9 mouse cellular contexts compared by ENCODE assay signal in the genomic region with DNA sequence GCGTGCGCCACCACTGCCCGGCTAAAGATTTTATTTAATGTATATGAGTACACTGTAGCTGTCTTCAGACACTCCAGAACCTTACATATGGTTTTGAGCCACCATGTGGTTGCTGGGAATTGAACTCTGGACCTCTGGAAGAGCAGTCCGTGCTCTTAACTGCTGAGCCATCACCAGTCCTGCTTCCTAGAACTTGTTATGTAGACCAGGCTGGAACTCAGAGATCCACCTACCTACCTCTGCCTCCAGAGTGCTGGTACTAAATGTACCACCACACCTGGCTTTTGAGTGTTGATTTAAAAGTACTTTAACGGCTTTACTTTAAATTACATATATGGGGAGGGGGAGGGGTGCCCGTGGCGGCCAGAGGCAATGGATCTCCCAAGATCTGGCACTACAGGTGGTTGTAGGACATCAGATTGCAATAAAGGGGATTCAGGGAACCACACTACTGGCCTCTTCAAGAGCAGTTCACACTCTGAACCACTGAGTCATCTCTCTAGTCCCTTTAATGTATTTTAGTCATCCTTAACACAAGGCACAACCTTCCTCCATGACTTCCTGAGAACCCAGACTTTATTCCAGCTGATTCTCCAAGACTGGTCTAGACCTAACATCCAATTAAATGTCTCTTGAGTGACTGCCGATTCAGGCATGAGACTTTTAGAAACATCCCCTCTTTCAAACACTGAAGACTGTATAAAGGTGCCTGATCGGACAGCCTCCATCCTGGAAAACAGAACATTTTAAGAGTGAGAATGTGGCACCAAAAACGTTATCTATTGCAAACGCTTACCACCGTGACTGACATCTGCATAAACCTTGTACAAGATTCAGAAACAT. TPM values are rescaled to one million over a fixed set of nuclear protein-coding genes. Genes with fewer than 3 reads are reported as not detected.
DNase-seq lines count a peak whose midpoint lies in the region; ATAC-seq and TF ChIP-seq lines count a peak whose summit lies in the region.
"Had no signal": no experiment of that assay in that cellular context is flagged by ENCODE, and none has a peak within 500 bp of the region (broad histone marks: within the 10 kb centered on the region; RNA-seq: fewer than 3 reads in every experiment).

No protein-coding gene starts in this region.

- no peak for DNase-seq in gastrocnemius, adult 2 months
- DNase-seq in gastrocnemius, postnatal 25 days: no peak
- DNase-seq in 3T3-L1 (ENCODE audit: low read depth, low spot score): peak; percentile 48
- no peak for DNase-seq in forebrain, embryonic 11.5 days (ENCODE audit: low spot score)
- DNase-seq in liver, embryonic 13.5 days: no peak
- DNase-seq in layer of hippocampus, postnatal 10 days (ENCODE audit: low spot score in 2 of 2): no peak
- no peak for DNase-seq in right cerebral cortex, postnatal 4 days
- DNase-seq: spleen, adult 18-20 months had no signal

- peak overlapping the region; percentile 74 for H3K4me3 ChIP-seq in gastrocnemius, adult 2 months
- peak overlapping the region; percentile 99 for H3K4me3 ChIP-seq in forebrain, embryonic 11.5 days (ENCODE audit: low read depth, low read length)
- H3K4me3 ChIP-seq in liver, embryonic 13.5 days (replicated peaks): peak overlapping the region; percentile 77

- peak overlapping the region; percentile 96 for H3K4me2 ChIP-seq in forebrain, embryonic 11.5 days (ENCODE audit: low read depth, low read length, severe bottlenecking)
- H3K4me2 ChIP-seq in liver, embryonic 13.5 days: peak overlapping the region; percentile 81

- TF ChIP-seq CTCF in gastrocnemius, adult 2 months (IDR thresholded peaks at IDR 0.05): no peak

- no peaks in the 10 kb centered on the region for H3K27me3 ChIP-seq in forebrain, embryonic 11.5 days (ENCODE audit: control insufficient read depth, insufficient read depth, low read length)
- H3K27me3 ChIP-seq in liver, embryonic 13.5 days: no peaks in the 10 kb centered on the region

- H3K27ac ChIP-seq in gastrocnemius, adult 2 months: peak overlapping the region; percentile 99
- H3K27ac ChIP-seq in forebrain, embryonic 11.5 days (ENCODE audit: low read depth, low read length): no peak overlapping the region
- peak overlapping the region; percentile 85 for H3K27ac ChIP-seq in liver, embryonic 13.5 days

- intact Hi-C loops in gastrocnemius, adult 2 months (cut with DNase I): loop anchor here (5.0 kb wide), 1 partner anchor 90 kb away; no protein-coding TSS in a partner anchor

- no peaks in the 10 kb centered on the region for H3K9me3 ChIP-seq in forebrain, embryonic 11.5 days (ENCODE audit: control insufficient read depth, low read length)
- H3K9me3 ChIP-seq in liver, embryonic 13.5 days (replicated peaks): no peaks in the 10 kb centered on the region

- WGBS in forebrain, embryonic 11.5 days: 58% methylated on average over 12 of the region's 12 CpGs
- WGBS in liver, embryonic 13.5 days (ENCODE audit: insufficient replicate concordance): 40% methylated on average over 12 of the region's 12 CpGs

- peaks cover 16% of the 10 kb centered on the region for H3K36me3 ChIP-seq in forebrain, embryonic 11.5 days (ENCODE audit: control insufficient read depth, insufficient read depth, low read length)
- peaks cover 48% of the 10 kb centered on the region for H3K36me3 ChIP-seq in liver, embryonic 13.5 days

- ATAC-seq in forebrain, embryonic 11.5 days (replicated peaks; ENCODE audit: low FRiP score): no peak
- ATAC-seq in liver, embryonic 13.5 days (ENCODE audit: low read depth): no peak
- ATAC-seq in granulocyte monocyte progenitor cell, adult 5-6 weeks (replicated peaks; ENCODE audit: poor library complexity, severe bottlenecking): no peak

- peaks cover 9% of the 10 kb centered on the region; the same call in 1 of the 2 replicates for H3K4me1 ChIP-seq in forebrain, embryonic 11.5 days (replicated peaks; ENCODE audit: control insufficient read depth, insufficient read depth, low read length)
- H3K4me1 ChIP-seq in liver, embryonic 13.5 days (replicated peaks): peaks cover 55% of the 10 kb centered on the region

- peak overlapping the region; percentile 97 for H3K9ac ChIP-seq in forebrain, embryonic 11.5 days (ENCODE audit: low read length)
- peak overlapping the region; percentile 88 for H3K9ac ChIP-seq in liver, embryonic 13.5 days

RNA-seq across cellular contexts. Expression of gene U2af1, which starts 1.3 kb away (rescaled TPM):
- 10 to 100 TPM; 67.8 to 68.3 TPM for total RNA-seq in gastrocnemius, adult 2 months (2021)
- total RNA-seq in gastrocnemius, postnatal 25 days (2021): 10 to 100 TPM; 57.1 to 65.9 TPM
- polyA plus RNA-seq in forebrain, embryonic 11.5 days (2014; fragmentation: Nextera tagmentation; extraction: Ambion mirVana): 212 and 213 TPM in 2 replicates
- polyA plus RNA-seq in liver, embryonic 13.5 days (2015; fragmentation: Nextera tagmentation; extraction: Ambion mirVana): 223 and 239 TPM in 2 replicates
- total RNA-seq in layer of hippocampus, postnatal 10 days (2021): 100 to 1,000 TPM; 143 to 153 TPM
- 116 and 155 TPM in 2 replicates for total RNA-seq in granulocyte monocyte progenitor cell, adult 5-6 weeks (2014; fragmentation: Nextera tagmentation)
- total RNA-seq in granulocyte monocyte progenitor cell, adult 5-6 weeks (2017): 250 and 287 TPM in 2 replicates

RNA-seq across cellular contexts. Expression of gene Cryaa, which starts 20.2 kb away (rescaled TPM):
- total RNA-seq in gastrocnemius, adult 2 months (2021): not detected
- not detected for total RNA-seq in gastrocnemius, postnatal 25 days (2021)
- polyA plus RNA-seq in forebrain, embryonic 11.5 days (2014; fragmentation: Nextera tagmentation; extraction: Ambion mirVana): not detected in 2 replicates
- polyA plus RNA-seq in liver, embryonic 13.5 days (2015; fragmentation: Nextera tagmentation; extraction: Ambion mirVana): not detected in 2 replicates
- total RNA-seq in layer of hippocampus, postnatal 10 days (2021): under 1 TPM; 0.57 to 0.80 TPM
- total RNA-seq in granulocyte monocyte progenitor cell, adult 5-6 weeks (2014; fragmentation: Nextera tagmentation): not detected in 2 replicates
- not detected in 2 replicates for total RNA-seq in granulocyte monocyte progenitor cell, adult 5-6 weeks (2017)

RNA-seq across cellular contexts. Expression of gene Cbs, which starts 20.3 kb away (rescaled TPM):
- total RNA-seq in gastrocnemius, adult 2 months (2021): under 1 TPM; 0.82 to 0.95 TPM
- 1 to 10 TPM in 1 of 2 experiments, under 1 TPM in 1; 0.59 to 1.7 TPM for total RNA-seq in gastrocnemius, postnatal 25 days (2021)
- 1.4 and 1.9 TPM in 2 replicates for polyA plus RNA-seq in forebrain, embryonic 11.5 days (2014; fragmentation: Nextera tagmentation; extraction: Ambion mirVana)
- 11.0 and 11.6 TPM in 2 replicates for polyA plus RNA-seq in liver, embryonic 13.5 days (2015; fragmentation: Nextera tagmentation; extraction: Ambion mirVana)
- total RNA-seq in layer of hippocampus, postnatal 10 days (2021): 10 to 100 TPM; 66.4 to 78.1 TPM
- 0.28 and 4.8 TPM in 2 replicates for total RNA-seq in granulocyte monocyte progenitor cell, adult 5-6 weeks (2014; fragmentation: Nextera tagmentation)
- total RNA-seq in granulocyte monocyte progenitor cell, adult 5-6 weeks (2017): 0.57 and 0.99 TPM in 2 replicates

Comparison
In these comparisons a context has a peak if more than half of its experiments do, and no peak if none do; other contexts are left out.
1. RNA of gene Cbs, which starts 20.3 kb away (total RNA-seq): 66.4 to 78.1 TPM in layer of hippocampus, postnatal 10 days; 0.59 to 1.7 TPM in gastrocnemius, postnatal 25 days, 0.82 to 0.95 TPM in gastrocnemius, adult 2 months and 0.28 to 4.8 TPM in granulocyte monocyte progenitor cell, adult 5-6 weeks; every median in the first group is over 10 times any median in the second.
2. Peak in every context shown above with its lines, with median percentiles within 50 percentile points of each other: H3K4me3 ChIP-seq.